Mouse (Mus musculus): ENCODE measurements around the gene Cavin4. TPM values are rescaled to one million over a fixed set of nuclear protein-coding genes. Genes with fewer than 3 reads are reported as not detected.

The Cavin4 gene
- polyA plus RNA-seq, 1 experiment from 2014 or later = 1.3 TPM

DNA sequence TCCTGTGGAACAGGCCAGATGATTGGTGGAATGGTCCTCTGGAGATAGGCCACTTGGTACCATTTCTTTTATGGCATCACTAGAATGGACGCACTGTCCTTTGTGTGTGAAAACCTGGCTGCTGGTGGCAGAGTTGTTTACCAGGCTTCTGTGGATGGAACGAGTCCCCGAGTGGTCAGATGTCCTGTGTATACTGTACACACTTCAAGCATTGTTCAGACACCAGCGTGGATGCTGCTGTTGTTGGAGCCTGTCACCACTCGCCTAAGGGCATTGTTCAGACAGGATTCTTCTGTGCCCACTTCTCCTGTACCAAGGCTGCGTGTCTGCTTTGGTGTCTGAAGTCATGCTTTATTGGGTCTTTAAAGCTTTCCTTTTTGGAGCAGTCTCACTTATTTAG lies 19.5 kb upstream of the Cavin4 start:
- WGBS = 93% methylated on average over 6 of the region's 6 CpGs
- Histone ChIP-seq H3K4me1 (no peaks in the 10 kb centered on the region), H3K36me3 (replicated peaks) (peaks cover 98% of the 10 kb centered on the region), H3K27me3 (ENCODE audit: poor library complexity, severe bottlenecking) (no peaks in the 10 kb centered on the region), H3K9me3 (no peaks in the 10 kb centered on the region), H3K27ac (no peak overlapping the region), H3K4me3 (no peak overlapping the region)
- no peak for DNase-seq (ENCODE audit: extremely low spot score, low spot score)

DNA sequence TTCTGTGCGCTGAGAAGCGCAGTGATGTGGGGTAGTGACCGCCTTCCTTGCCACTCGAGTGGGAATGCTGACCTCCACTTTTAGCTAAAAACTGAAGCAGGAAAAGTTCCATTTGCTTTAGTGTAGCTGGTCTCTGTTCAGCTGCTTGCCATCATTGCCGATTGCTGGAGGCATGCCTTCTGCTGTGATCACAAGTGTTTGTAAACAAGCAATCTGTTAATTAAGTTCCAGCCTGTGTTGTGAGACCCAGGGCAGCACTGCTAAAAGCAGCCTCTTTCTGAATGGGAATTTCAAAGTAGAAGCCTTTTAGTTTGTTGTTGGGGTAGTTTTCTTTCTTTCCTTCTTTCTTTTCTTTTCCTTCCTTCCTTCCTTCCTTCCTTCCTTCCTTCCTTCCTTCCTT lies 17.2 kb upstream of the Cavin4 start:
- H3K4me1 ChIP-seq = no peaks in the 10 kb centered on the region
- no peak overlapping the region for H3K27ac ChIP-seq
- 97% methylated on average over 5 of the region's 5 CpGs for WGBS
- no peaks in the 10 kb centered on the region for H3K9me3 ChIP-seq
- H3K27me3 ChIP-seq (ENCODE audit: poor library complexity, severe bottlenecking) = no peaks in the 10 kb centered on the region
- no peak overlapping the region for H3K4me3 ChIP-seq
- peaks cover 96% of the 10 kb centered on the region for H3K36me3 ChIP-seq (replicated peaks)
- DNase-seq (ENCODE audit: extremely low spot score, low spot score) = no peak

DNA sequence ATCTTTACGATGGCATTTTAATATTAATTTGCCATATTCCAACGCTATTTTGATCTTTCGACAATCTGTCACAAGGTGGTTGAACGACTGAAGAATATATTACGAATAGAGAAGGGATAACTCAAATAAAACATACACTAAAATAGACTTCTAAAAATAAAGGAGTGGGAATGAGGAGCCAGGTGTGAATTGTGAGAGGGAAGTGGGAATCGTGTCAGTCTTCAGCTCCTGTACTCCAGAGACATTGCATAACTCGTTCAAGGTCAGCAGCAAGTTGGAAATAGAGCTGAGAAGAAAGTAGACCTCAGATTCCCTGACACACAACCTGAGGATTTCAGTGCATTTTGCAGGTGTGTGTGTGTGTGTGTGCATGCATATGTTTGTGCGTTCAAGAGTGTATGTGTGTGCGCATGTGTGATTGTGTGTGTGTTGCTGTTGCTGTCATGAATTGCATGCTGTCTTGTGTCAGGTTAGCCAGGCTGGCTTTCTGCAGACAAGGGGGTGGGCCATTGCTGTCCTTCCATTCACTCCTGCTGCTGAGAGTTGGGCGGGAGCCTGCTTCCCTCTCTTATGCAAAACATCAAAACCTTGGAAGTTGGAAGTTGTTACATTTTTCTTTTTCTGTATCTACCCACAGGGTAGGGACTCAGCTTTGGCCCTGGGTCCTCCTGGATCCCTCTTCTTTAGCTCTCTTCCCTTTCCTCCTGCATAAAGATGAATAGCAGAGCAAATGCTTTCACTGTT lies 12.5 kb upstream of the Cavin4 start:
- peaks cover 97% of the 10 kb centered on the region for H3K36me3 ChIP-seq (replicated peaks)
- H3K9me3 ChIP-seq = no peaks in the 10 kb centered on the region
- no peak for DNase-seq (ENCODE audit: extremely low spot score, low spot score)
- H3K27me3 ChIP-seq (ENCODE audit: poor library complexity, severe bottlenecking) = no peaks in the 10 kb centered on the region
- H3K4me3 ChIP-seq = no peak overlapping the region
- H3K27ac ChIP-seq = no peak overlapping the region
- no peaks in the 10 kb centered on the region for H3K4me1 ChIP-seq
- WGBS = 95% methylated on average over 10 of the region's 10 CpGs

DNA sequence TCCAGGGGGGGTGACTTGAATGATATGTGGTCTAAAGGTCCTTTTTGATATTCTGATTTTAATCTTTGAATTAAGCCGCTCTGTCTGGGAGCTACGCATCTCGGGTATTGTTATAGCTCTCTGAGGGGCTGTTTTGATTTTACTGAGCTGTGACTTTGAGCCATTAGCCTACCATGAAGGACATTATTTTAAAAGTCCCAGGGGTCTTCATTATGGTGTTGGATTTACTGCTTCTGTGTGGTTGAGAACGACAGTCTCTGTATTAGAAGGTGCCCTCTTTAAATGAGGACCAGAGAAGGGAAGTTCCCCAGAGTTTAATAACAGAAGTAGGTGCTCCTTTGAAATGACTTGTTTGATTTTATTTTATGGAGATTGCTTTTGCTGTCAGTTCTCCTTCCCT lies 9.2 kb upstream of the Cavin4 start:
- no peak for DNase-seq (ENCODE audit: extremely low spot score, low spot score)
- H3K4me3 ChIP-seq = no peak overlapping the region
- no peaks in the 10 kb centered on the region for H3K9me3 ChIP-seq
- no peak overlapping the region for H3K27ac ChIP-seq
- no peaks in the 10 kb centered on the region for H3K4me1 ChIP-seq
- 91% methylated on average over 4 of the region's 4 CpGs for WGBS
- H3K27me3 ChIP-seq (ENCODE audit: poor library complexity, severe bottlenecking) = no peaks in the 10 kb centered on the region
- peaks cover 97% of the 10 kb centered on the region for H3K36me3 ChIP-seq (replicated peaks)

DNA sequence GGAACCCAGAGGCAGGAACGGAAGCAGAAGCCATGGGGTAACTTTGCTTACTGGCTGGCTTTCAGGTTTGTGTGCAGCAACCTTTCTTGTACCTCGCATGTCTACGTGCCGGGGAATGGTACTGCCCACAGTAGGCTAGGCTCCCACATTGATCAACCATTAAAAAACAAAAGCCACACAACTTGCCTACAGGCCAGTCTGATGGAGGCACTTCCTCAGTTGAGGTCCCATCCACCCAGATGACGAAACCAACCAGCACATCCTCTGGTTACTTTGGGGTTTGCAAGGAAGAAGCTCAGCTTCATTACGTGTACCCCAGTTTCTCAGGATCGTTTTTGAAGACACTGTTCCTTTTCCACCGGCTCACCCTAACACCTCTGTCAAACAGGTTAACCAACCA lies 6.8 kb upstream of the Cavin4 start:
- Histone ChIP-seq H3K9me3 (no peaks in the 10 kb centered on the region), H3K27ac (no peak overlapping the region), H3K36me3 (replicated peaks) (peaks cover 98% of the 10 kb centered on the region), H3K4me3 (no peak overlapping the region), H3K4me1 (no peaks in the 10 kb centered on the region), H3K27me3 (ENCODE audit: poor library complexity, severe bottlenecking) (no peaks in the 10 kb centered on the region)
- WGBS = 96% methylated on average over 8 of the region's 8 CpGs
- DNase-seq (ENCODE audit: extremely low spot score, low spot score) = no peak

DNA sequence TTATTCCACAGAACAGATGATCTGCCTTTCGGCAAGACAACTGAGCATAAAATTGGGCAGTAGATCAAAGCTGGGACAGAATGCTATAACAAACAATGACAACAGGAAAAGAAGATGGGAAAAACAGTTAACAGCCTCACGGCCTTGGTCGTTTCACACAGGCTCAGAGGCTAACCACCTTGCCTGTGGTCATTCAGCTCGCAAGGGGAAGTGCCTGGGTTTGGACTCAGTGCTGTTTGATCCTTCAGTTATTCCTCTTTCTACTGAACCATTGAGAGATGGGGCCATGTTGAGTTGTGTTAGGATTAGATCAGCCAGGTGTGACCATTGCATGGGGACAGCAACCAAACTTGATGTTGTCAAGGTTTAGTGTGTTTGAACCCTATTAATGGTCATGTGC lies 3.2 kb upstream of the Cavin4 start:
- Histone ChIP-seq H3K27ac (no peak overlapping the region), H3K36me3 (replicated peaks) (peaks cover 95% of the 10 kb centered on the region), H3K9me3 (no peaks in the 10 kb centered on the region), H3K27me3 (ENCODE audit: poor library complexity, severe bottlenecking) (no peaks in the 10 kb centered on the region), H3K4me1 (no peaks in the 10 kb centered on the region), H3K4me3 (no peak overlapping the region)
- 90% methylated on average over 4 of the region's 4 CpGs for WGBS
- DNase-seq (ENCODE audit: extremely low spot score, low spot score) = no peak

DNA sequence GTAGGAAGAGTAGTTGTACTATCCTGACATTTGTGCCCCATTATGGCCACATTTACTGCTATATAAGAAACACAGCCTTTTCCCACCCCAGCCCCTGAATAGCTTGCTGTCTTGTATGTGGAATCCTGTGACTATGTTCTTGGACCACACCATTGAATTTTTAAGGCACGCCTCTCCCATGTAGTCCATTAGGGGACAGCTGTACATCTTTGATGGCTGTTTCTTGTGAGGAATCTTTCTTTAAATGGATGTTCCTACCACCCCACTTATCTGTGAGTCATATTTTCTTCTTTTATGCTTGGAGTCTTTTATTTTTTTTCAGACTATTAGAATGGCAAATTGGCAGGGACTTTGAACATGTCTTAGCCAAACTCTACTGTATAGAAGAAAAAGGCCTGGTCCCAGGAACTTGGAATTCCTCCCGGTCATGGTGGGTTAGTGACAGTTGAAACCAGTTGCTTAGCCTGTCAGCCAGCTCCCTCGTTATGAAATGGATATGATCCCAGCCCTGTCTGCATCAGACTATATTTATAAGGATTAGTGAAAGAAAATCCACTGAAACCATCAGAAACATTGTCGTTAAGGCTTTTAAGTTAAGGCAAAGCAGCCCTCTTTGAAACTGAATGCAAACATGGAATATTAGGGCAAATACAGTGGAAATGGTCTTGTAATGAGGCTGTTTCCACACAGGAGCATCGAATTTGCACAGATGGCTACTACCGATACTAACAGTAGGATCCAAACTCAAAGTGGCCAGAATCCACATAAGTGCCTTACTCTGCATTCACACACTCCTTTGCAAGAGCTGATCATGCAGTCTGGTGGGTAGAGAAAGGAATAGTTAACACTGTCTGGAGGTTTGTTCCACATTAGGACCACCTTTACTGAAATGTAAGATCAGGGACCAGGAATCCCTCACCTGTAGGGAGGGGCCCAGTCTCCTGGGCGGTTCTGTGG lies 2.4 kb upstream of the Cavin4 start:
- Histone ChIP-seq H3K27me3 (ENCODE audit: poor library complexity, severe bottlenecking) (no peaks in the 10 kb centered on the region), H3K27ac (no peak overlapping the region), H3K9me3 (no peaks in the 10 kb centered on the region), H3K4me1 (no peaks in the 10 kb centered on the region), H3K36me3 (replicated peaks) (peaks cover 94% of the 10 kb centered on the region), H3K4me3 (no peak overlapping the region)
- 92% methylated on average over 7 of the region's 7 CpGs for WGBS
- no peak for DNase-seq (ENCODE audit: extremely low spot score, low spot score)

DNA sequence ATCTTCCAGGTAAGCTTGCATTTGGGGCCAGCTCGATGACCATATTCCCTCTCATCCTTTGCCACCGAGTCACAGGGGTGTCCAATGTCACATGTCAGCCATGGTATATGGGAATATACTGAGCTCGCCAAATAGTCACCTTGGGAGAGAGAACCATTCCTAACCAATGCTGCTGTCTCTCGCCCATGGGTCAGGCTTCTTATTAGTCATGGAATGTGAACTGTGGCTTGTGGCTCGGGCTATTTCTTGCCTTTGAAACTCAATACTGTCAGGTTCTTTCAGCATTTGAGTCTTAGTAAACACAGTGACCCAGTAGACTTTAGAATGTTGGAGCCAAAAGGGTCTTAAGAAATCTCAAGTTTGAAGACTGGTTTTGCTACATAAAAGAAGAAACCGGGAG lies 707 bp downstream of the Cavin4 start:
- H3K9me3 ChIP-seq = no peaks in the 10 kb centered on the region
- H3K27me3 ChIP-seq (ENCODE audit: poor library complexity, severe bottlenecking) = no peaks in the 10 kb centered on the region
- H3K4me3 ChIP-seq = no peak overlapping the region
- WGBS = 90% methylated on average over 6 of the region's 6 CpGs
- no peak for DNase-seq (ENCODE audit: extremely low spot score, low spot score)
- no peak overlapping the region for H3K27ac ChIP-seq
- peaks cover 78% of the 10 kb centered on the region for H3K36me3 ChIP-seq (replicated peaks)
- H3K4me1 ChIP-seq = no peaks in the 10 kb centered on the region

DNA sequence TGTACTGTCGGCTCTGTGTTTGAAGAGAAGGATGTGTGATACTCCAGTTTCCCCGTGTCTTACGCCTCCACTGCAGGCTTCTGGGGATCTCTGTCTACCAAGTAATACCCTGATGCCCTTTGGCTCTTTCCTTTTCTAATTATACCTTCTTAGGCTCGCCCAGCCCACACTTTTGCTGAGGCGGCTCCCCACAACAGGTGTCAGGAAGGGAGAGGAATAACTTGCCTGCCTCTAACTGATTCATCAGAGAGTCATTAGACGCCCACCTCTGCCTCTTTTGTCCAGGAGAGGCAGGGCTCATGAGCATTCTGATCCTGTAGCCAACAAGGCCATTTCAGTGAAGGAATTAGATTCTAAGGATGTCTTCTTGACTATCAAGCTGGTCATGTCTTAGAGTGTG lies 4.0 kb downstream of the Cavin4 start:
- peaks cover 77% of the 10 kb centered on the region for H3K36me3 ChIP-seq (replicated peaks)
- no peak for DNase-seq (ENCODE audit: extremely low spot score, low spot score)
- no peak overlapping the region for H3K4me3 ChIP-seq
- no peaks in the 10 kb centered on the region for H3K4me1 ChIP-seq
- H3K27ac ChIP-seq = no peak overlapping the region
- H3K27me3 ChIP-seq (ENCODE audit: poor library complexity, severe bottlenecking) = no peaks in the 10 kb centered on the region
- no peaks in the 10 kb centered on the region for H3K9me3 ChIP-seq
- 87% methylated on average over 6 of the region's 6 CpGs for whole genome bisulfite sequencing

DNA sequence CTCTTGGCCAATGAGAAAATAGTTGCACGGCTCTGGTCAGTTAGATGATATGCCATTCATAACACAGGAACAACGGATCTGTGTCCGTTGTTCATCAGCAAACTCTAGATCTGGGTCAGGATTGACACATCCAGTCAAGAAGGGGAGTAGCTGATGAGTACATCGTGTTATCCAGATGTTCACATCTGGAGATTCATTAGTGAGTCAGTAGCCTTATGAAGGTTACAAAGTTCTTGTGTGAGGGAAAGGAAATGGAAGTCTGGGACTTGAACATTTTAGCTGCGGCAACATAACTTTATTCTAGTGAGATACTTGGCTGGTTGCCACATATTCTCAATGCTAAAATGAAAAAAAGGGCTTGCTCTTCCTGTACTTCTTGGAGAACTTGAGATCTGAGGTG lies 9.6 kb downstream of the Cavin4 start:
- Histone ChIP-seq H3K36me3 (replicated peaks) (peaks cover 95% of the 10 kb centered on the region), H3K4me3 (no peak overlapping the region), H3K9me3 (peaks cover 2% of the 10 kb centered on the region; the same call in 1 of the 2 replicates), H3K4me1 (no peaks in the 10 kb centered on the region), H3K27ac (no peak overlapping the region), H3K27me3 (ENCODE audit: poor library complexity, severe bottlenecking) (no peaks in the 10 kb centered on the region)
- no peak for DNase-seq (ENCODE audit: extremely low spot score, low spot score)
- 95% methylated on average over 5 of the region's 5 CpGs for WGBS

DNA sequence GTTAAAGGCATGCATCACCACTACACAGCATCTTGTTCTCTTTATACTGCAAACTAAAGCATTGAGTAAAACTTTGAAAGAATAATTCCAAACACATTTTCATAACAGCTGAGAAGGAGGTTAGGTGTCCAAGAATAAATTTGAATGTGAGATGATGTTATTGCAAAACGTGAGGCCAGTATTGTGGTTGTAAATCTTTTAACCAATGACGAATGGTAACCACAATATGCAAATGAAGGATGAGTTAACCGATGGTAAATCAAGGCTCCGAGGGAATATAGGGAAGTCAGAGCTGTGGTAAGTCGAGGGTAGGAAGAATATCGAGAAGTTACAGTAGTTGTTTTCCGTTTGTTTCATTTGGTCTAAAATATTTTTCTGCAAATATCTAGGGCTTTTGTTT lies 11.1 kb downstream of the Cavin4 start:
- Histone ChIP-seq H3K27me3 (ENCODE audit: poor library complexity, severe bottlenecking) (no peaks in the 10 kb centered on the region), H3K27ac (no peak overlapping the region), H3K9me3 (peaks cover 6% of the 10 kb centered on the region; the same call in 1 of the 2 replicates), H3K36me3 (replicated peaks) (peaks cover 89% of the 10 kb centered on the region), H3K4me3 (no peak overlapping the region), H3K4me1 (no peaks in the 10 kb centered on the region)
- WGBS = 92% methylated on average over 7 of the region's 7 CpGs
- DNase-seq (ENCODE audit: extremely low spot score, low spot score) = no peak

DNA sequence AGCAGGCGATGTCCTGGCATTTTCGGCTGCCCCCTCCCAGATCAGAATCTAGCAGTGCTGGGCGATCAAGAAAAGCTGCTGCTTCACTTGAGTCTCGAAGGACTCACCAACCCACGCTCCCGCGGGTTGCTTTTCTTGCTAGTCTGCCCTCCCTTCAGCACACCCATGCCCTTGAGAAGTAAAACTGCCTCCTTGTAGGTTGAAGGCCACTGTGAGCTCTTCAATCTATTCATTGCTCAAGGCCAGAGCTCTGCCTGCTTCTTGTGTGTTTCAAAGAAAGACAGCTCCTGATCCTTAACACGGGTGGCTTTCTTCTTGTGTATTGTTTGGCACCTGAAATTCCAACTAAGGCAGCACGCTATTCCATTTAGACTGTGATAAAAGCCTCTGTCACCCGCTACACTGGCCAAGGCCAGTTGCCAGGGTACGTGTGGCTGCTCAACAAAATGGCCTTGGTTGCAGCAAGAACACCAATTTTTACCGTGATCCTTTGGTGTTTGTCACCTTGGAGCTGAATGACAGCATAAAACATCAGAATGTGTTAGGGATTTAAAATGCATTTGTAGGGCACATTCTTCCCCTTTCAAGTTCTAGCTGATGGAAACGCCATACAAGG lies 13.4 kb downstream of the Cavin4 start:
- H3K27me3 ChIP-seq (ENCODE audit: poor library complexity, severe bottlenecking) = no peaks in the 10 kb centered on the region
- 93% methylated on average over 13 of the region's 13 CpGs for WGBS
- H3K9me3 ChIP-seq = peaks cover 6% of the 10 kb centered on the region; the same call in 1 of the 2 replicates
- H3K27ac ChIP-seq = no peak overlapping the region
- H3K4me1 ChIP-seq = peaks cover 7% of the 10 kb centered on the region
- DNase-seq (ENCODE audit: extremely low spot score, low spot score) = no peak
- no peak overlapping the region for H3K4me3 ChIP-seq
- H3K36me3 ChIP-seq (replicated peaks) = peaks cover 67% of the 10 kb centered on the region

DNA sequence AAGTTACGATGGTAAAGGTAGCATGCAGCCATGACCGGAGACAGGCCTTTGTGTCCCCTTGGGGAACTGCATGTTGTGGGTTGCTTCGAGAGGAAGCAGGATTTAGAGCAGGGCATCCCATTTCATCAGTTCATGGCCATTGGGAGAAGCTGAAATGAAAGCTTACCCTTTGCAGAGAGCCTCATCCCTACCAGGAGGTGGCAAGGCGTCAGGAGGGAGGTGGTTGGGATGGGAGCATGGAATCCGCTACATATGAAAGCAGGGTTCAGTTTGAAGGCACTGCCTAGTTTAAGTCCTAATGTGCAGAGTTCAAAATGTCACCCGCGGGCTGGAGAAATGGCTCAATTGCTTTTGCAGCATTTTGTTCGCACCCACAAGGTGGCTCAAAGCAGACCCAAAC lies 14.0 kb downstream of the Cavin4 start:
- 96% methylated on average over 8 of the region's 8 CpGs for WGBS
- Histone ChIP-seq H3K4me1 (peaks cover 7% of the 10 kb centered on the region), H3K27me3 (ENCODE audit: poor library complexity, severe bottlenecking) (no peaks in the 10 kb centered on the region), H3K9me3 (peaks cover 6% of the 10 kb centered on the region; the same call in 1 of the 2 replicates), H3K36me3 (replicated peaks) (peaks cover 61% of the 10 kb centered on the region), H3K27ac (no peak overlapping the region), H3K4me3 (no peak overlapping the region)
- DNase-seq (ENCODE audit: extremely low spot score, low spot score) = no peak
